Mouse (Mus musculus): ENCODE results near the gene Dupd1. TPM values are rescaled to one million over a fixed set of nuclear protein-coding genes. Genes with fewer than 3 reads are reported as not detected.

The Dupd1 gene
- polyA plus RNA-seq, 1 experiment from 2014 or later: not detected

GRCm38 (mm10) chr14:21744169-21744568 lies 29.8 kb upstream of the Dupd1 start:
- no peaks in the 10 kb centered on the region for H3K27me3 ChIP-seq (ENCODE audit: insufficient read depth, low read length)
- no peaks in the 10 kb centered on the region for H3K4me1 ChIP-seq (replicated peaks; ENCODE audit: insufficient read depth, low read length)
- H3K9ac ChIP-seq (ENCODE audit: low read depth, low read length): no peak overlapping the region
- no peak for ATAC-seq (replicated peaks; ENCODE audit: low FRiP score, low read depth)
- no peak overlapping the region for H3K4me2 ChIP-seq (ENCODE audit: low read length)
- no peaks in the 10 kb centered on the region for H3K36me3 ChIP-seq (ENCODE audit: insufficient read depth, low read length)
- 88% methylated on average over 1 of the region's 1 CpGs for WGBS
- H3K9me3 ChIP-seq (replicated peaks; ENCODE audit: low read length): no peaks in the 10 kb centered on the region
- no peak for DNase-seq (ENCODE audit: low spot score)
- H3K27ac ChIP-seq: no peak overlapping the region
- TF ChIP-seq CTCF (IDR thresholded peaks at IDR 0.05; ENCODE audit: low read depth): no peak
- H3K4me3 ChIP-seq (replicated peaks; ENCODE audit: low read depth, low read length): no peak overlapping the region

- WGBS: 92% methylated on average over 4 of the region's 4 CpGs
- H3K9ac ChIP-seq (ENCODE audit: low read depth, low read length): no peak overlapping the region
- H3K36me3 ChIP-seq (ENCODE audit: insufficient read depth, low read length): no peaks in the 10 kb centered on the region
- ATAC-seq (replicated peaks; ENCODE audit: low FRiP score, low read depth): no peak
- H3K4me1 ChIP-seq (replicated peaks; ENCODE audit: insufficient read depth, low read length): no peaks in the 10 kb centered on the region
- H3K9me3 ChIP-seq (replicated peaks; ENCODE audit: low read length): no peaks in the 10 kb centered on the region
- H3K4me2 ChIP-seq (ENCODE audit: low read length): no peak overlapping the region
- no peak overlapping the region for H3K27ac ChIP-seq
- no peak for TF ChIP-seq CTCF (IDR thresholded peaks at IDR 0.05; ENCODE audit: low read depth)
- no peak for DNase-seq (ENCODE audit: low spot score)
- H3K4me3 ChIP-seq (replicated peaks; ENCODE audit: low read depth, low read length): no peak overlapping the region
- H3K27me3 ChIP-seq (ENCODE audit: insufficient read depth, low read length): no peaks in the 10 kb centered on the region
These were observed 28.1 kb upstream of the Dupd1 start for GRCm38 (mm10) chr14:21742441-21742840.

GRCm38 (mm10) chr14:21741786-21742185 lies 27.4 kb upstream of the Dupd1 start:
- H3K27me3 ChIP-seq (ENCODE audit: insufficient read depth, low read length): no peaks in the 10 kb centered on the region
- peak overlapping the region; percentile 29; the same call in 1 of the 2 replicates for H3K9ac ChIP-seq (ENCODE audit: low read depth, low read length)
- H3K4me3 ChIP-seq (replicated peaks; ENCODE audit: low read depth, low read length): no peak overlapping the region
- no peak overlapping the region for H3K4me2 ChIP-seq (ENCODE audit: low read length)
- TF ChIP-seq CTCF (IDR thresholded peaks at IDR 0.05; ENCODE audit: low read depth): peak; percentile 99
- H3K27ac ChIP-seq: no peak overlapping the region
- no peaks in the 10 kb centered on the region for H3K36me3 ChIP-seq (ENCODE audit: insufficient read depth, low read length)
- 15% methylated on average over 4 of the region's 4 CpGs for WGBS
- H3K9me3 ChIP-seq (replicated peaks; ENCODE audit: low read length): no peaks in the 10 kb centered on the region
- H3K4me1 ChIP-seq (replicated peaks; ENCODE audit: insufficient read depth, low read length): no peaks in the 10 kb centered on the region
- ATAC-seq (replicated peaks; ENCODE audit: low FRiP score, low read depth): peak; percentile 63; the same call in 1 of the 2 replicates
- DNase-seq (ENCODE audit: low spot score): peak; percentile 87

- H3K9ac ChIP-seq (ENCODE audit: low read depth, low read length): peak overlapping the region; percentile 29; the same call in 1 of the 2 replicates
- DNase-seq (ENCODE audit: low spot score): no peak
- H3K4me1 ChIP-seq (replicated peaks; ENCODE audit: insufficient read depth, low read length): no peaks in the 10 kb centered on the region
- no peaks in the 10 kb centered on the region for H3K9me3 ChIP-seq (replicated peaks; ENCODE audit: low read length)
- 87% methylated on average over 3 of the region's 3 CpGs for WGBS
- H3K4me3 ChIP-seq (replicated peaks; ENCODE audit: low read depth, low read length): no peak overlapping the region
- TF ChIP-seq CTCF (IDR thresholded peaks at IDR 0.05; ENCODE audit: low read depth): no peak
- H3K27ac ChIP-seq: no peak overlapping the region
- H3K4me2 ChIP-seq (ENCODE audit: low read length): no peak overlapping the region
- no peaks in the 10 kb centered on the region for H3K27me3 ChIP-seq (ENCODE audit: insufficient read depth, low read length)
- no peaks in the 10 kb centered on the region for H3K36me3 ChIP-seq (ENCODE audit: insufficient read depth, low read length)
- no peak for ATAC-seq (replicated peaks; ENCODE audit: low FRiP score, low read depth)
These were observed 26.9 kb upstream of the Dupd1 start for GRCm38 (mm10) chr14:21741314-21741713.

GRCm38 (mm10) chr14:21740345-21740744 lies 26.0 kb upstream of the Dupd1 start:
- Histone ChIP-seq H3K9me3 (replicated peaks; ENCODE audit: low read length) (no peaks in the 10 kb centered on the region), H3K27me3 (ENCODE audit: insufficient read depth, low read length) (no peaks in the 10 kb centered on the region), H3K4me2 (ENCODE audit: low read length) (no peak overlapping the region), H3K27ac (no peak overlapping the region), H3K9ac (ENCODE audit: low read depth, low read length) (no peak overlapping the region), H3K4me3 (replicated peaks; ENCODE audit: low read depth, low read length) (no peak overlapping the region), H3K4me1 (replicated peaks; ENCODE audit: insufficient read depth, low read length) (no peaks in the 10 kb centered on the region), H3K36me3 (ENCODE audit: insufficient read depth, low read length) (no peaks in the 10 kb centered on the region)
- no peak for DNase-seq (ENCODE audit: low spot score)
- no peak for ATAC-seq (replicated peaks; ENCODE audit: low FRiP score, low read depth)
- WGBS: 95% methylated on average over 7 of the region's 7 CpGs
- no peak for TF ChIP-seq CTCF (IDR thresholded peaks at IDR 0.05; ENCODE audit: low read depth)

GRCm38 (mm10) chr14:21733131-21733905 lies 18.9 kb upstream of the Dupd1 start:
- no peaks in the 10 kb centered on the region for H3K4me1 ChIP-seq (replicated peaks; ENCODE audit: insufficient read depth, low read length)
- no peak overlapping the region for H3K9ac ChIP-seq (ENCODE audit: low read depth, low read length)
- H3K4me3 ChIP-seq (replicated peaks; ENCODE audit: low read depth, low read length): no peak overlapping the region
- H3K27ac ChIP-seq: no peak overlapping the region
- H3K36me3 ChIP-seq (ENCODE audit: insufficient read depth, low read length): no peaks in the 10 kb centered on the region
- H3K4me2 ChIP-seq (ENCODE audit: low read length): no peak overlapping the region
- no peaks in the 10 kb centered on the region for H3K9me3 ChIP-seq (replicated peaks; ENCODE audit: low read length)
- no peaks in the 10 kb centered on the region for H3K27me3 ChIP-seq (ENCODE audit: insufficient read depth, low read length)
- ATAC-seq (replicated peaks; ENCODE audit: low FRiP score, low read depth) (no peak), DNase-seq (ENCODE audit: low spot score) (no peak)
- WGBS: 90% methylated on average over 15 of the region's 15 CpGs
- TF ChIP-seq CTCF (IDR thresholded peaks at IDR 0.05; ENCODE audit: low read depth): no peak
